Mouse (Mus musculus): ENCODE measurements around the gene Gm49320.

GRCm38 (mm10) chr8:4192305-4192704, 46.4 kb upstream of the Gm49320 start:
- TF ChIP-seq CTCF (IDR thresholded peaks at IDR 0.05; ENCODE audit: borderline replicate concordance, control insufficient read depth, extremely low read depth, insufficient read depth, low read length, poor library complexity) (no peak), POLR2A (IDR thresholded peaks at IDR 0.05; ENCODE audit: control insufficient read depth, extremely low read depth, insufficient read depth, low read length, poor library complexity) (no peak)

All from thymus, adult 2 months (tissue).